Mouse (Mus musculus): ENCODE measurements around the gene Fam213b.

- TF ChIP-seq GATA1 (IDR thresholded peaks at IDR 0.05; ENCODE audit: low read length) = no peak
- no peak for TF ChIP-seq TAL1 (IDR thresholded peaks at IDR 0.05; ENCODE audit: low read length)
These were observed 3.4 kb upstream of the Fam213b start for GRCm38 (mm10) chr4:154902371-154902770.
